Mouse (Mus musculus) thymus, adult 2 months (tissue): ENCODE data around the gene Coasy.

Experiments used
- CTCF ChIP-seq: fragments of 200-500 bp; IDR thresholded peaks from 2 replicates; pipeline ENCODE4 v1.5.1; 2012; ENCODE audit warnings: mild to moderate bottlenecking, control low read depth, low read length, moderate library complexity, borderline replicate concordance; ENCODE audit not compliant: control insufficient read depth, poor library complexity, insufficient read depth; ENCODE audit errors: extremely low read depth
- POLR2A ChIP-seq: fragments of 200-500 bp; IDR thresholded peaks from 2 replicates; pipeline ENCODE4 v1.6.1; 2012; ENCODE audit warnings: mild to moderate bottlenecking, low read length, control low read depth, moderate library complexity; ENCODE audit not compliant: control insufficient read depth, poor library complexity, insufficient read depth; ENCODE audit errors: extremely low read depth

- TF ChIP-seq CTCF (no peak), POLR2A (no peak)
These were observed 29.5 kb upstream of the Coasy start for GRCm38 (mm10) chr11:101052751-101053473.
